Mouse (Mus musculus) embryonic facial prominence, embryonic 13.5 days (tissue): Measurements from ENCODE around the gene Ildr1. TPM values are rescaled to one million over a fixed set of nuclear protein-coding genes. Genes with fewer than 3 reads are reported as not detected.
A peak's percentile ranks its signal among the peaks of the same experiment; 100 is the strongest.

Experiments
- ATAC-seq: fragments of 200-750 bp; cut with Nextera tagmentation; 2 replicates; pipeline ENCODE4 v1.8.0; 2017; ENCODE audit warnings: low read depth; ENCODE audit not compliant: insufficient number of reproducible peaks, insufficient read depth, low FRiP score, low TSS enrichment
- H3K27ac ChIP-seq: fragments of 300-500 bp; sonication (generic); 2 replicates; pipeline ENCODE4 v1.5.1; 2015; ENCODE audit warnings: moderate library complexity, mild to moderate bottlenecking, inconsistent platforms
- H3K27me3 ChIP-seq: fragments of 300-500 bp; sonication (generic); 2 replicates; pipeline ENCODE4 v1.6.1; 2015; ENCODE audit warnings: mild to moderate bottlenecking, inconsistent platforms
- H3K36me3 ChIP-seq: fragments of 300-500 bp; sonication (generic); 2 replicates; pipeline ENCODE4 v1.6.1; 2015; ENCODE audit warnings: mild to moderate bottlenecking, inconsistent platforms
- H3K4me1 ChIP-seq: fragments of 300-500 bp; sonication (generic); 2 replicates; pipeline ENCODE4 v1.6.1; 2015; ENCODE audit warnings: inconsistent platforms
- H3K4me2 ChIP-seq: fragments of 300-500 bp; sonication (generic); 2 replicates; pipeline ENCODE4 v1.6.1; 2015; ENCODE audit warnings: moderate library complexity, mild to moderate bottlenecking, inconsistent platforms
- H3K4me3 ChIP-seq: fragments of 300-500 bp; sonication (generic); 2 replicates; pipeline ENCODE4 v1.5.1; 2015; ENCODE audit warnings: mild to moderate bottlenecking, inconsistent platforms
- H3K9ac ChIP-seq: fragments of 300-500 bp; sonication (generic); 2 replicates; pipeline ENCODE4 v1.6.1; 2015; ENCODE audit warnings: mild to moderate bottlenecking, inconsistent platforms
- H3K9me3 ChIP-seq: fragments of 300-500 bp; sonication (generic); 2 replicates; pipeline ENCODE4 v1.6.1; 2016; ENCODE audit warnings: inconsistent platforms
- WGBS: fragments of 180-500 bp; shearing (Covaris S2); methylation state at CpG from one replicate; pipeline ENCODE4 v1.1.7; 2015; ENCODE audit warnings: mixed read lengths; 5-methylcytosine and 5-hydroxymethylcytosine counted together
- polyA plus RNA-seq: library from polyadenylated mRNA; unstranded; fragments of >200 nt; fragmentation: Nextera tagmentation; extraction: Ambion mirVana; gene quantifications from 2 replicates; pipeline ENCODE4 v1.2.1, GENCODE M21; 2015

Ildr1 gene
- polyA plus RNA-seq, 1 experiment from 2014 or later, result 2.7 TPM

DNA sequence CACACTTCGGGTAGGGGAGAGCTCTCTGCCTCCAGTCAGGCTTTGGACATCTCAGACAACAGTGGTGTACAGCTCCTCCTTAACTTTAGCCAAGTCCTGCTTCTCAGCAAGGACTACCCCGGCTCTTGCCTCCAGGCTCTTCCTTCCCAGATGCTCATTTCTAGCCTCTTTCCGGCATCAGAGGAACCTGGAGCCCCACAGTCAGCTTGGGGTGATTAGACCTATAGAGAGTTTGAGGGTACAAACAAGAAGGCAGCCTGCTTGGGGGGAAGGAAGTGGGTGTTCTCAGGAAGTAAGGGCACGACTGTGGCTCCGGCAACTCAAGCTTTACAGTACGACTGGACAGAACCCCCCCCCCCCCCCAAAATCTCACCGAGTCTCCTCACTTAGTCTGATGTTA, 15.0 kb downstream of the Ildr1 start:
- ATAC-seq, result no peak
- H3K4me1 ChIP-seq, result no peaks in the 10 kb centered on the region
- WGBS, result 78% methylated on average over 7 of the region's 7 CpGs
- H3K4me3 ChIP-seq, result no peak overlapping the region
- H3K36me3 ChIP-seq, result no peaks in the 10 kb centered on the region
- no peak overlapping the region for H3K27ac ChIP-seq
- no peaks in the 10 kb centered on the region for H3K27me3 ChIP-seq
- H3K4me2 ChIP-seq, result no peak overlapping the region
- no peaks in the 10 kb centered on the region for H3K9me3 ChIP-seq
- no peak overlapping the region for H3K9ac ChIP-seq

DNA sequence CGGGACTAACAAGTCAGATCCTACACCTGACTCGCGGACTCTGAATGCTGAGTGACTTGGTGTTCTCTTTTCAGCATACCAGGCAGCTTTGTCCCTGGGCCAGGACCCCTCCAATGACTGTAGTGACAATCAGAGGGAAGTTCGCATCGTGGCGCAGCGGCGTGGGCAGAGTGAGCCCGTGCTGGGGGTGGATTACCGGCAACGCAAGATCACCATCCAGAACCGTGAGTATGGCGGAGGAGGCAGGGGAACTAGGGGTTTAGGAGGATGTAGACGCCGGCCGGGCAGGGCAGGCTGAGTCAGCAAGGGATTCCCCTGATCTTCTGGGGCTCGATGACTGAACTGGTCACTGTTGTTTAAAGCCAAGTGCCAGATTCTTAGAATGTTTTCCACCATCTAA, 15.6 kb downstream of the Ildr1 start:
- 94% methylated on average over 17 of the region's 17 CpGs for whole genome bisulfite sequencing
- no peak overlapping the region for H3K4me2 ChIP-seq

GRCm38 (mm10) chr16:36710794-36711193, 17.0 kb downstream of the Ildr1 start:
- Histone ChIP-seq H3K4me3 (no peak overlapping the region), H3K27me3 (no peaks in the 10 kb centered on the region), H3K27ac (no peak overlapping the region), H3K36me3 (no peaks in the 10 kb centered on the region), H3K4me1 (no peaks in the 10 kb centered on the region), H3K9ac (no peak overlapping the region), H3K9me3 (no peaks in the 10 kb centered on the region), H3K4me2 (no peak overlapping the region)
- WGBS, result 91% methylated on average over 2 of the region's 2 CpGs
- no peak for ATAC-seq

More for the DNA sequence above, 15.6 kb downstream of the Ildr1 start:
- H3K27me3 ChIP-seq, result no peaks in the 10 kb centered on the region
- no peak for ATAC-seq
- H3K36me3 ChIP-seq, result no peaks in the 10 kb centered on the region
- no peak overlapping the region for H3K4me3 ChIP-seq
- H3K27ac ChIP-seq, result no peak overlapping the region
- no peak overlapping the region for H3K9ac ChIP-seq
- H3K4me1 ChIP-seq, result no peaks in the 10 kb centered on the region
- H3K9me3 ChIP-seq, result no peaks in the 10 kb centered on the region

DNA sequence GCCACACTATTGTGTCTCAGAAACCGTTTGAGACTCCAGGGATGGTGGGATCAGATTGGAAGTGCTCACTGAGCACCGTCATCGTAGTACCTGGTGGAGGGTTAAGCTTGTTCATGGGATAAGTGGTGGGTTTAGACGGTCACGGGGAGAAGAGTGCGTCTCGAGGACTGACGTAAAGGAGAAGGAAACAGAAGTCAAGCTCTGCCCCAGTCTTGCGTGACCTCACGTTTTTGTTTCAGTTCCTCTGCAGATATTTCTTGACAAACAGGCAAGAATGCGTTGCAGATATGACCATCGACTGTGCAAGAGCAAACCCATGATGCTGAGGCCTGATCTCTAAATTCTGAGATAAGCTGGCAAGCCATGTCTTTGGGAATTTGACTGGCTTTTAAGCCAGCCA, 18.0 kb downstream of the Ildr1 start:
- Histone ChIP-seq H3K9ac (no peak overlapping the region), H3K27me3 (no peaks in the 10 kb centered on the region), H3K36me3 (no peaks in the 10 kb centered on the region), H3K4me3 (no peak overlapping the region), H3K27ac (no peak overlapping the region), H3K9me3 (no peaks in the 10 kb centered on the region), H3K4me1 (no peaks in the 10 kb centered on the region), H3K4me2 (no peak overlapping the region)
- WGBS, result 91% methylated on average over 12 of the region's 12 CpGs
- ATAC-seq, result no peak

- no peaks in the 10 kb centered on the region for H3K36me3 ChIP-seq
- H3K4me2 ChIP-seq, result no peak overlapping the region
- peaks cover 6% of the 10 kb centered on the region; the same call in 1 of the 2 replicates for H3K27me3 ChIP-seq
- H3K9me3 ChIP-seq, result no peaks in the 10 kb centered on the region
- 80% methylated on average over 4 of the region's 4 CpGs for WGBS
- no peak overlapping the region for H3K4me3 ChIP-seq
- no peaks in the 10 kb centered on the region for H3K4me1 ChIP-seq
- no peak overlapping the region for H3K9ac ChIP-seq
- H3K27ac ChIP-seq, result no peak overlapping the region
- ATAC-seq, result no peak
Observed at GRCm38 (mm10) chr16:36717481-36717880, 23.7 kb downstream of the Ildr1 start.

- no peak for ATAC-seq
- Histone ChIP-seq H3K9me3 (no peaks in the 10 kb centered on the region), H3K4me2 (no peak overlapping the region)
Observed at GRCm38 (mm10) chr16:36718637-36719036, 24.9 kb downstream of the Ildr1 start.

GRCm38 (mm10) chr16:36720194-36721055, 26.6 kb downstream of the Ildr1 start:
- H3K36me3 ChIP-seq, result no peaks in the 10 kb centered on the region
- no peak overlapping the region for H3K4me3 ChIP-seq
- H3K4me1 ChIP-seq, result no peaks in the 10 kb centered on the region
- no peak for ATAC-seq
- H3K4me2 ChIP-seq, result no peak overlapping the region
- H3K27ac ChIP-seq, result no peak overlapping the region
- H3K9me3 ChIP-seq, result no peaks in the 10 kb centered on the region
- peaks cover 9% of the 10 kb centered on the region; the same call in 1 of the 2 replicates for H3K27me3 ChIP-seq
- no peak overlapping the region for H3K9ac ChIP-seq
- WGBS, result 66% methylated on average over 13 of the region's 13 CpGs

More at GRCm38 (mm10) chr16:36718637-36719036, 24.9 kb downstream of the Ildr1 start:
- no peaks in the 10 kb centered on the region for H3K4me1 ChIP-seq
- H3K9ac ChIP-seq, result no peak overlapping the region
- no peak overlapping the region for H3K27ac ChIP-seq
- no peaks in the 10 kb centered on the region for H3K36me3 ChIP-seq
- no peak overlapping the region for H3K4me3 ChIP-seq
- H3K27me3 ChIP-seq, result peaks cover 9% of the 10 kb centered on the region; the same call in 1 of the 2 replicates

DNA sequence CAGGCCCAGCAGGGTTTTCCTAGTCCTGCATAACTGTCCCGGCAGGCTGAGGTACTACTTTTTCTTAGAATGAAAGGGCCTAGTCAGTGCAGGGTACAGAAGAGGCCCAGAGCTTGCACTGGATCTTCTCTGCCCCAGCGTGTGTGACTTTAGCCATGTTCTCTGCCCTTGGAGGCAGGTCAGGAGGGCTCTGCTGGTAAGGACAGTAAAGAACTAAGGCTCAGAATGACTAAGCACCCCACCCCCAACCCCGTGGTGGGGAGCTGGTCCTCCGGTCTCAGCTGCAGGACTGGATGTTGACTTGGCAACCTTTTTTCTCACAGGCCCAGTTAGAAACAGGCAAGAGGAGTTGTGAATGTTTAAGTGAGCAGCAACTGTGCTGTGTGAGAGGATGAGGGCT, 29.0 kb downstream of the Ildr1 start:
- H3K9me3 ChIP-seq, result no peaks in the 10 kb centered on the region
- H3K36me3 ChIP-seq, result no peaks in the 10 kb centered on the region
- no peak overlapping the region for H3K4me3 ChIP-seq
- ATAC-seq, result 0 out of 2 replicates have a peak, but pooled peaks have one; percentile 32
- no peak overlapping the region for H3K4me2 ChIP-seq
- 23% methylated on average over 4 of the region's 4 CpGs for WGBS
- H3K9ac ChIP-seq, result no peak overlapping the region
- H3K27me3 ChIP-seq, result peaks cover 9% of the 10 kb centered on the region; the same call in 1 of the 2 replicates
- H3K27ac ChIP-seq, result no peak overlapping the region
- no peaks in the 10 kb centered on the region for H3K4me1 ChIP-seq

GRCm38 (mm10) chr16:36723880-36724443, 30.2 kb downstream of the Ildr1 start:
- H3K4me1 ChIP-seq, result no peaks in the 10 kb centered on the region
- 70% methylated on average over 3 of the region's 3 CpGs for WGBS
- H3K4me2 ChIP-seq, result no peak overlapping the region
- no peaks in the 10 kb centered on the region for H3K36me3 ChIP-seq
- H3K9me3 ChIP-seq, result no peaks in the 10 kb centered on the region
- no peak overlapping the region for H3K4me3 ChIP-seq
- ATAC-seq, result no peak
- H3K9ac ChIP-seq, result no peak overlapping the region
- no peak overlapping the region for H3K27ac ChIP-seq
- peaks cover 9% of the 10 kb centered on the region; the same call in 1 of the 2 replicates for H3K27me3 ChIP-seq

GRCm38 (mm10) chr16:36728959-36729358, 35.2 kb downstream of the Ildr1 start:
- H3K27me3 ChIP-seq, result no peaks in the 10 kb centered on the region

GRCm38 (mm10) chr16:36732572-36732971, 38.8 kb downstream of the Ildr1 start:
- Histone ChIP-seq H3K27me3 (no peaks in the 10 kb centered on the region), H3K27ac (no peak overlapping the region), H3K4me1 (no peaks in the 10 kb centered on the region), H3K36me3 (no peaks in the 10 kb centered on the region), H3K4me2 (no peak overlapping the region), H3K9me3 (no peaks in the 10 kb centered on the region), H3K9ac (no peak overlapping the region), H3K4me3 (no peak overlapping the region)
- no peak for ATAC-seq

More at GRCm38 (mm10) chr16:36728959-36729358, 35.2 kb downstream of the Ildr1 start:
- WGBS, result 87% methylated on average over 2 of the region's 2 CpGs
- Histone ChIP-seq H3K36me3 (no peaks in the 10 kb centered on the region), H3K4me1 (no peaks in the 10 kb centered on the region), H3K4me2 (no peak overlapping the region), H3K27ac (no peak overlapping the region), H3K9me3 (no peaks in the 10 kb centered on the region), H3K9ac (no peak overlapping the region), H3K4me3 (no peak overlapping the region)
- no peak for ATAC-seq

- no peaks in the 10 kb centered on the region for H3K9me3 ChIP-seq
- ATAC-seq, result no peak
- 50% methylated on average over 1 of the region's 1 CpGs for WGBS
Observed at GRCm38 (mm10) chr16:36733827-36734226, 40.0 kb downstream of the Ildr1 start.

More at GRCm38 (mm10) chr16:36733827-36734226, 40.0 kb downstream of the Ildr1 start:
- Histone ChIP-seq H3K36me3 (no peaks in the 10 kb centered on the region), H3K4me1 (no peaks in the 10 kb centered on the region), H3K27me3 (no peaks in the 10 kb centered on the region), H3K9ac (no peak overlapping the region), H3K4me3 (no peak overlapping the region), H3K27ac (no peak overlapping the region), H3K4me2 (no peak overlapping the region)
